ENCODE assay signal across 19 mouse cellular contexts in genomic region chr17:83587731-83588130, GRCm38 (mm10). TPM values are rescaled to one million over a fixed set of nuclear protein-coding genes. Genes with fewer than 3 reads are reported as not detected.
A peak's percentile ranks its signal among the peaks of the same experiment; 100 is the strongest.
DNase-seq lines count a peak whose midpoint lies in the region; ATAC-seq and TF ChIP-seq lines count a peak whose summit lies in the region.
"Had no signal": no experiment of that assay in that cellular context is flagged by ENCODE, and none has a peak within 500 bp of the region (broad histone marks: within the 10 kb centered on the region; RNA-seq: fewer than 3 reads in every experiment).

No protein-coding gene starts in this region.

- peak; percentile 62 for DNase-seq in forebrain, postnatal 0 days
- peak; percentile 28 for DNase-seq in brain, embryonic 18.5 days (ENCODE audit: low read depth, low spot score)
- DNase-seq in left cerebral cortex, adult 8-10 months (ENCODE audit: low spot score in 2 of 2): peak; percentile 10 to 79
- DNase-seq in right cerebral cortex, postnatal 14 days: peak; percentile 28
- no peak for DNase-seq in T-cell, adult 2 months (ENCODE audit: low spot score)
- no peak for DNase-seq in kidney, adult 2 months
- DNase-seq: cerebellum, postnatal 25 days; heart, postnatal 14 days; kidney, adult 8-10 months; lung, postnatal 14 days had no signal

- H3K4me3 ChIP-seq in forebrain, postnatal 0 days (ENCODE audit: low read depth, low read length): no peak overlapping the region
- H3K4me3 ChIP-seq in forebrain, embryonic 13.5 days: no peak overlapping the region
- no peak overlapping the region for H3K4me3 ChIP-seq in neural tube, embryonic 15.5 days (replicated peaks)
- H3K4me3 ChIP-seq in kidney, adult 2 months (ENCODE audit: insufficient read depth, low read depth, low read length): no peak overlapping the region
- H3K4me3 ChIP-seq: hindbrain, embryonic 15.5 days; limb, embryonic 12.5 days; myocyte had no signal

- H3K4me1 ChIP-seq in forebrain, postnatal 0 days (ENCODE audit: insufficient read depth): no peaks in the 10 kb centered on the region
- H3K4me1 ChIP-seq in forebrain, embryonic 13.5 days: no peaks in the 10 kb centered on the region
- H3K4me1 ChIP-seq in neural tube, embryonic 15.5 days: no peaks in the 10 kb centered on the region
- H3K4me1 ChIP-seq in kidney, adult 2 months (ENCODE audit: control insufficient read depth, insufficient read depth, low read length): no peaks in the 10 kb centered on the region
- H3K4me1 ChIP-seq: hindbrain, embryonic 15.5 days; limb, embryonic 12.5 days had no signal

- H3K36me3 ChIP-seq in forebrain, postnatal 0 days (ENCODE audit: insufficient read depth): no peaks in the 10 kb centered on the region
- H3K36me3 ChIP-seq in forebrain, embryonic 13.5 days (ENCODE audit: poor library complexity, severe bottlenecking): no peaks in the 10 kb centered on the region
- H3K36me3 ChIP-seq in neural tube, embryonic 15.5 days: no peaks in the 10 kb centered on the region
- H3K36me3 ChIP-seq in kidney, adult 2 months (ENCODE audit: control insufficient read depth, insufficient read depth, low read length): no peaks in the 10 kb centered on the region
- H3K36me3 ChIP-seq: hindbrain, embryonic 15.5 days; limb, embryonic 12.5 days had no signal

- peak; percentile 86 for ATAC-seq in forebrain, postnatal 0 days
- no peak for ATAC-seq in forebrain, embryonic 13.5 days
- no peak for ATAC-seq in neural tube, embryonic 15.5 days (ENCODE audit: low FRiP score)
- ATAC-seq: activated CD4-positive, CD25-positive, alpha-beta regulatory T cell, adult 4 months had no signal

- H3K4me2 ChIP-seq in forebrain, postnatal 0 days (ENCODE audit: low read depth): no peak overlapping the region
- no peak overlapping the region for H3K4me2 ChIP-seq in forebrain, embryonic 13.5 days
- H3K4me2 ChIP-seq in neural tube, embryonic 15.5 days: no peak overlapping the region
- H3K4me2 ChIP-seq: hindbrain, embryonic 15.5 days; limb, embryonic 12.5 days had no signal

- no peak for TF ChIP-seq CTCF in forebrain, postnatal 0 days (IDR thresholded peaks at IDR 0.05; ENCODE audit: low read depth)
- TF ChIP-seq CTCF in kidney, adult 2 months (conservative IDR thresholded peaks at IDR 0.05; ENCODE audit: insufficient read depth, insufficient read length, low read depth, low read length): no peak

- H3K27me3 ChIP-seq in forebrain, postnatal 0 days (ENCODE audit: insufficient read depth, low read length): no peaks in the 10 kb centered on the region
- no peaks in the 10 kb centered on the region for H3K27me3 ChIP-seq in forebrain, embryonic 13.5 days
- no peaks in the 10 kb centered on the region for H3K27me3 ChIP-seq in neural tube, embryonic 15.5 days (replicated peaks)
- H3K27me3 ChIP-seq in kidney, adult 2 months (replicated peaks; ENCODE audit: control insufficient read depth, insufficient read depth, low read length): no peaks in the 10 kb centered on the region; the same call in 1 of the 2 replicates
- H3K27me3 ChIP-seq: hindbrain, embryonic 15.5 days; limb, embryonic 12.5 days had no signal

- H3K27ac ChIP-seq in forebrain, postnatal 0 days (ENCODE audit: low read depth, low read length): peak overlapping the region; percentile 57
- H3K27ac ChIP-seq in forebrain, embryonic 13.5 days: no peak overlapping the region
- H3K27ac ChIP-seq in neural tube, embryonic 15.5 days (replicated peaks): no peak overlapping the region
- H3K27ac ChIP-seq in kidney, adult 2 months (ENCODE audit: insufficient read depth, low read depth, low read length): no peak overlapping the region
- H3K27ac ChIP-seq: hindbrain, embryonic 15.5 days; limb, embryonic 12.5 days had no signal

- no peaks in the 10 kb centered on the region for H3K9me3 ChIP-seq in forebrain, postnatal 0 days (ENCODE audit: low read length)
- H3K9me3 ChIP-seq in forebrain, embryonic 13.5 days (replicated peaks): peaks cover 6% of the 10 kb centered on the region
- H3K9me3 ChIP-seq in neural tube, embryonic 15.5 days (replicated peaks): 0 out of 2 replicates have a peak, but pooled peaks cover 4% of the 10 kb centered on the region
- H3K9me3 ChIP-seq: limb, embryonic 12.5 days had no signal

- H3K9ac ChIP-seq in forebrain, postnatal 0 days: no peak overlapping the region
- no peak overlapping the region for H3K9ac ChIP-seq in forebrain, embryonic 13.5 days
- H3K9ac ChIP-seq in neural tube, embryonic 15.5 days (replicated peaks): no peak overlapping the region
- H3K9ac ChIP-seq: hindbrain, embryonic 15.5 days; limb, embryonic 12.5 days had no signal

- TF ChIP-seq POLR2A in kidney, adult 2 months (IDR thresholded peaks at IDR 0.05; ENCODE audit: low read depth, low read length): no peak

- WGBS in forebrain, postnatal 0 days: 69% methylated on average over 8 of the region's 8 CpGs
- WGBS in forebrain, embryonic 13.5 days: 95% methylated on average over 8 of the region's 8 CpGs
- 93% methylated on average over 8 of the region's 8 CpGs for WGBS in neural tube, embryonic 15.5 days
- 95% methylated on average over 8 of the region's 8 CpGs for WGBS in kidney, adult 2 months

RNA-seq across cellular contexts. Expression of gene Kcng3, which starts 44.0 kb away (rescaled TPM):
- 2.5 and 3.1 TPM in 2 replicates for total RNA-seq in forebrain, postnatal 0 days (2014; rRNA removed)
- 0.05 TPM in 1 of 2 replicates, not detected in the other for polyA plus RNA-seq in forebrain, postnatal 0 days (2015; fragmentation: Nextera tagmentation; extraction: Ambion mirVana)
- polyA plus RNA-seq in forebrain, embryonic 13.5 days (2015; fragmentation: Nextera tagmentation; extraction: Ambion mirVana): not detected in 2 replicates
- 10 to 100 TPM; 11.2 to 13.0 (median 11.9) TPM for total RNA-seq in left cerebral cortex, adult 8-10 months (2022)
- 0.05 and 0.09 TPM in 2 replicates for polyA plus RNA-seq in neural tube, embryonic 15.5 days (2015; fragmentation: Nextera tagmentation; extraction: Ambion mirVana)
- polyA plus RNA-seq in kidney, adult 2 months (2012; rRNA removed): 0.08 and 0.12 TPM in 2 replicates
- total RNA-seq: gastrocnemius, adult 18-20 months; heart, postnatal 14 days had no signal
- polyA plus RNA-seq: limb, embryonic 12.5 days; myocyte; stomach, embryonic 14.5 days; thymus, postnatal 0 days had no signal

Comparison
In these comparisons a context has a peak if more than half of its experiments do, and no peak if none do; other contexts are left out.
1. DNase-seq: peak in forebrain, postnatal 0 days (single experiment), brain, embryonic 18.5 days (single experiment), left cerebral cortex, adult 8-10 months (2 of 2) and right cerebral cortex, postnatal 14 days (single experiment); none in T-cell, adult 2 months (single experiment) and kidney, adult 2 months (single experiment).